Mouse (Mus musculus): ENCODE data around the gene Slc12a8. TPM values are rescaled to one million over a fixed set of nuclear protein-coding genes. Genes with fewer than 3 reads are reported as not detected.

Slc12a8 gene
- total RNA-seq, 4 experiments from 2014 or later: 0.80 to 1.6 (median 1.3) TPM

DNA sequence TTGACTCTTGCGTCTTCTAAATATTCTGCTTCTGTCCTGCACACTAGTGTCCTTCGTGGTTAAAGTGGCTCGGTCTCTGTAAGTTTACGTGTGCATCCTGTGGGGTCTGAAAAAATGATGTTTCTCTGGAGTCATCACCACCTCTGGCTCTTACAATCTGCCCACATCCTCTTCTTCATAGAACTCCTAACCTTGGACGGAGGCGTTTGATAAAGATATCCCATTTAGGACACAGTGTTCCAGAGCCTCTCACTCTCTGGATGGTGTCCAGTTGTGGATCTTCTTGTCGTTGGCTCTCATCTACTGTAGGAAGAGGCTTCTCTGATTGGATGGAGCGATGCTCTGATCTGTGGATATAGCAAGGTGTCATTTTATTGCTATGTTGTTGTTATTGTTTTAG is 65.4 kb downstream of the Slc12a8 start:
- no peak for DNase-seq (ENCODE audit: low spot score in 2 of 2)

DNA sequence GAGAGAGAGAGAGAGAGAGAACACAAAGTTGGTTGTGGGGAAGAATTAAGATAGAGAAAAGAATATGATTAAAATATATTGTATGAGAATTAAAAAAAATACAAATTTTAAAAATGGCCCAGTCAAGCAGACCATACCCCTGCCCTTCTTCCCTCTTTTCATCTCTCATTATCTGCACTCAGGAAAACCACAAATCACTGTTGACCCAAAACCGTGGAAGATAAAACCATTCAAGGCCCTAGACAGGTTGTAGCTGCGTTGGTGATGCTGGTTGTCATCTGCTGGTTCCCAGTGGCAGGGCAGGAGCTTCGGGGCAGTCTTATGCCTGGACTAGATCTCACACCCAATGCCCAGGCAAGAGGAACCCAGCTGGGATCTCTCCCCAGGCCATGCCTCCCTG is 66.2 kb downstream of the Slc12a8 start:
- DNase-seq (ENCODE audit: low spot score in 2 of 2): no peak

DNA sequence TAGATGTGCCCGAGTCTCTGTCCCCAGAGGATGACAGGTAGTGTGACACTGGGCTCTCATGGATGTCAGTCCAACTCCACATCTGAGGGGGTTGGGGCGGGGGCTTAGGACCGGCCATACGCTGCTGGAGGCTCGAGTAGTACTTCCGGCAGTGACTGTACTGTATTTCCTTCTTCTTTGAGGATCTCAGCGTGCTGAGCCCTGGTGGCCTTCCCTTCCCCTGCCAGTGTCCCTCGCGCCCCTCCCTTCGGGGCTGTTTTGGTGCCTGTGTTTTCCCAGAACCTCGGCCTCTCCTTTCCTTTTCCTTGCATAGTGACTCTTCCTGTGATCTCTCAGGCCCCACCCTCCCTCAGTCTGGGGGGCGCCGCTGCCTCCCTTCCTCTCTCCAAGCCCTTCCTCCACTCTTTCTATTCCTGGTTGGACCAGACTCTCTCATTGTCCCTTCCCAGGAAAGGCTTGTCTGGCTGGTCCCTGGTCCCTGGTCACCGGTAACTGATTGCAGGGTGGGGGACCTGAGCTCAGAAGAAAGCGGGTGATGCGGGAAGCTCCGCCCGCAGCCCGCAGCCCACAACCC is 66.8 kb downstream of the Slc12a8 start:
- DNase-seq (ENCODE audit: low spot score in 2 of 2): no peak

DNA sequence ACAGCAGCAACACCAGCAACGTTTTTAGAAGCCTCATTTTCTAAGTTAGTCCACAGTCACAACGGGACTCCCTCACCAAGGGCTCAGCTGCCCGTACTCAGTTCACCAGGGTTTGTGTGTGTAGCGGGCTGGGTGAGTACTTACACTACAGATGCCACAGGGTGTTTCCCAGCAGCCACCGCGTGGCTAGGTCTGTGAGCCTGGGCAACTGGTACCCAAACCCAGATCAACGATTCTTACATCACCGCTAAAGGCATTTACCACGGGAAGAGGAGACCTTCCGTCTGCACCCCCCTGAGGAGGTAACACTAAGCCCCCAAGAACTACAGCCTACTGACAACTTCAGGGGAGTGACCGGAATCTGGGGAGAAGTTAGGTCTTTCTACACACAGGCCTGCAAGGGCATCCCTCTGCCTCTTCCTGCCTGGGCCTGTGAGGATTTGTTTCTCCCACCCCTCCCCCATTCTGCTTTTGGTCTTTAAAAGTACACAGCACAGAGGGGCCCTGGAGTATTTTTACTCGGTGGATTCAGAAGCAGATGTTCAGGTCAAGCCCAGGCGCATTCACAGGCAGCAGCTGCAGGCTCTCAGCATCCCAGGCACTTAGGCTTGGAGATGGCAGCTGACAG is 67.4 kb downstream of the Slc12a8 start:
- no peak for DNase-seq (ENCODE audit: low spot score in 2 of 2)

DNA sequence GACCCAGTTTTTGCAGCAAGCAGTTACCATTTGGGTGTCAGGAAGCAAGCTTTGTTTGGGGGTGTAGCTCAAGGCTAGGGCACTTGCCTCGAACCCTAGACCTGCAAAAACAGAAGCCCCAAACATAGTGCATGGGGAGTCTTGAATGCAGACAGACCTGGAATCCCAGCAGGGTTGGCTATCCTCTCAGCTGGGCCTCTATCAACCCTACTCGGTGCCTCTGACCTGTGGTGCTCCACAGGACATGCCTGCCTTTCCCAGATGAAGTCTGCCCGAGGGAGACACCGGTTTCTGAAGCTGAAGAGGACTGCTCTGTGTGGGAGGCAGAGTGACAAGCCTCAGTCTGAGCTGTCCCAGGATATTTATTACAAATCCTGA is 67.9 kb downstream of the Slc12a8 start:
- DNase-seq (ENCODE audit: low spot score in 2 of 2): no peak

DNA sequence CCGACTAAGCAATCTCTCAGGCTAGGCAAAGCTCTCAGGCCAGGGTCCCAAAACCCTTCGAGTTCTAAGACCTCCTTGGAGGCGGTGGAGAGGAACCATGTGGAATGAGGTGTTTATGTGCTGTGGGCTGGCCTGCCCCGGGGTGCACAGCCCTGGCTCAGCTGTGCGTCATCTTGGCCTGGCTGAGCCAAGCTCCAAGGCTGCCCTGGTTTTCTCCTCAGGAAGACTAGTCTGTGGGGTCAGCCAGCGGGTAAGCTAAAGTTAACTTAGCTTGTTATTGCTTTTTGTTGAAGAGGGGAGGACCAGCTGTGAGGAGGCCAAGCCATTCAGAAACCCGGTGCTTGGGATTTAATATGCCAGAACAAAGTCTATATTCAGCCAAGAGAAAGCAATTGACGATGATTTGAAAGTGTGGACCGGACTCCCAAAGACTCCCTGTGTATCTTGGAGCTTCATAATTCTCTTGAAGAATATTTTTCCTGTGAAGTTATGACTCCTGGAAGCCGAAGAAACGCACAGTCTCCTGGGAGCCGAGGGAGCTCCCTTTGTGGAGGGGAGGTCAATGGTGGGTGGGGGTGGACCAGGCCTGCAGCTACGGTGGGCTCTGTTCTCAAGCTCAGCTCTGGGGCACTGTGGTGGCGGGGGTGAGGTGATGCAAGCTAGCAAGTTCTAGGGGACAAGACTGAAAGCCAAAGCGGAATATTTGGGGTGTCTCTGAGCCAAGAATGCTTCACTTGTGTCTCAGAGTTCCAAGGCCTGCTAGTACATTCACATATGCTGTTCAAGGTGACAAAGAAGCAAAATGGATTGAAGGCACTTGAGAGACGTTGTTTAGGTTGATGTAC is 70.4 kb downstream of the Slc12a8 start:
- no peak for DNase-seq (ENCODE audit: low spot score in 2 of 2)

DNA sequence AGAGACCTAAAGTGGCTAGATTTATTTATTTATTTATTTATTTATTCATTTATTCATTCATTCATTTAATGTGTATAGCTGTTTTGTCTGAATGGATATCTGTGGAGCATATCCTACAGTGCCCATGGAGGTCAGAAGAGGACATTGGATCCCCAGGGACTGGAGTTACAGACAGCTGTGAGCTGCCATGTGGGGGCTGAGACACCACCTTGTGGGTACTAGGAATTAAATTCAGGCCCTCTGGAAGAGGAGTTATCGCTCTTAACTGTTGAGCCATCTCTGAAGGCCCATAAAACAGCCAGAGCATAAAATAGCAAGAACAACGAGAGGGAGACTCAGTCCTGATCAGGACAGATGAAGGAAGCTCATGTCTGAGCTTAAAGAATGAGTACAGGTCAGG is 71.7 kb downstream of the Slc12a8 start:
- DNase-seq (ENCODE audit: low spot score in 2 of 2): no peak

DNA sequence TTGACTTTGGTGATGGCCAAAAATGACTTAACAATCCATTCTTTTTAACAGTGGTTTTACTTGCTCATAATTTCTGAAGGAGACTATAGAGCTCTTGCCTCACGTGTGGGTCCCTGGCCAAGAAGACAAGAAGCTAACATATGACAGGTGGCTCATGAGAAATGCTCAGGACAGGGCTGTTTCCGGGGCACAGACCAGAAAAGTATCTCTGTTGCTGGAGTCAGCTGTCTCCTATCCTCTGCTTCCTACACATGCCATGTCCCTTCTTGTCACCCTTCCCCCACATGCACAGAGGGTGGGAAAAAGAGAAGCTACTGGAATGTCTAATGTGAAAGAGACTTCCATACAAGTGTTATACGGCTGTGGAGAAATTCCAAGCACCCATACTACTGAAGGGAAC is 73.3 kb downstream of the Slc12a8 start:
- DNase-seq (ENCODE audit: low spot score in 2 of 2): no peak

DNA sequence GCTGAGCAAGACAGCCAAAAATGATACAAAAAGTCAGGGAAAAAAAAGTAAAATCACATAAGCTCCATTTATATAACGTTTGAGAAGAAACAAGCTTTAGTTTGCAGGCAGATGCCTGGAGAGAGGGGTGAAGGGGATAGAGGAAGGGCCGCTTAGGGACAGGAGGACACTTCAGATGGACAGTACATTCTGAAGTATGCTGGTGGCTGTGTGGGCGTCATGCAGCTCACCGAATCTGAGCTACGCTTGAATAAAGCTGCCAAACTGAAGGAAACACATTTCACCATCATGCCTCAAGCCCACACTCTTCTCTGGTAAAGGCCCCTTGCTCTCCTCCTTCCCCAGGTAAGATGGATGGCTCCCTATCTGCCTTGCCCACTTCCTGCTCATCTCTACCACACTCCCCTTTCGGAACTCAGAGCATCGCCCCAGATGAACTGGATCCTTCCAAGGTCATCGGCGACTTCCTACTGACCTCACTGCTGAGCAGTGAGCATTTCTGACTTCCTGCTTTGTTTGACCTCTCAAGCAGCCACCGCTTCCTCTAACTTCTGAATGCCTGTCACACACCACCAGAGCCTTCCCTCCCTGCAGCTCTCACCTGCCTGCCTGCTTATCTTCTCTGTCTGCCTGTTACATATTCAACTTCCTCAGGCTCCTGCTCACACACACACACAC is 74.4 kb downstream of the Slc12a8 start:
- DNase-seq (ENCODE audit: low spot score in 2 of 2): no peak

DNA sequence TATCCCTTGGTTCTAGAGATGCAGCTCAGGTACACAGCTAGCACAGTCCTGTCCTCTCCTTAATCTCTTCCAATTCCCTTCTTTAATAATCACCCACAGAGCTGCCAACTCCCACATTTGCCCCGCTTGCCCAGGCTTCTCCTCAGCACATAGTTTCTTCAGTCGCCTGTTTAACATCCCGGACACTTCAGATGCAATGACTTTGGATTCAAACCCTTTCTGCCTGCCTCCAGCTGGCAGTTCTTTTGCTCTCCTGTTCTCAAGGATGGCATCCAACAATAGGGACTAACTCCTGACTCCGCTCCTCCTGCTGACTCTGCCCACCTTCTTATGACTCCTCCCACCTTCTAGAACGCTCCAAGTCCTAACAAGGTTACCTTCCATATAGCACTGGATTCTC is 75.2 kb downstream of the Slc12a8 start:
- no peak for DNase-seq (ENCODE audit: low spot score in 2 of 2)

DNA sequence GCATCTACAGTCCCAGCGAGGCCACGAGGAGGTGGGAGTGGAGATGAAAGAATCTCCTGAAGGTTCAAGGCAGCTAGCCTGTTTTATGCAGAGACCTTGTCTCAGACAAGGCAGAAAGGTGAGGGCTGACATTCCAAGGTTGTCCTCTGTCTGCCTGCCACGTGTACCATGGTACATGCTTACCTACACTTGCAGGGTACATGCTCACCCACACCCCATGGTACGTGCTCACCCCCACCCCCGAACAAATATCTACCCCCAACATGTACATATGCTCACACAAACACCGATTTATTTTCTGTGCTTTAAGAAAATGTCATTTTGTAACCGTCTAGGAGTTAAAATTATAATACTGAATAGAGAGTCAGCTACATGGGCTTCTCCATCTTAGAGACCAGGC is 76.3 kb downstream of the Slc12a8 start:
- no peak for DNase-seq (ENCODE audit: low spot score in 2 of 2)

DNA sequence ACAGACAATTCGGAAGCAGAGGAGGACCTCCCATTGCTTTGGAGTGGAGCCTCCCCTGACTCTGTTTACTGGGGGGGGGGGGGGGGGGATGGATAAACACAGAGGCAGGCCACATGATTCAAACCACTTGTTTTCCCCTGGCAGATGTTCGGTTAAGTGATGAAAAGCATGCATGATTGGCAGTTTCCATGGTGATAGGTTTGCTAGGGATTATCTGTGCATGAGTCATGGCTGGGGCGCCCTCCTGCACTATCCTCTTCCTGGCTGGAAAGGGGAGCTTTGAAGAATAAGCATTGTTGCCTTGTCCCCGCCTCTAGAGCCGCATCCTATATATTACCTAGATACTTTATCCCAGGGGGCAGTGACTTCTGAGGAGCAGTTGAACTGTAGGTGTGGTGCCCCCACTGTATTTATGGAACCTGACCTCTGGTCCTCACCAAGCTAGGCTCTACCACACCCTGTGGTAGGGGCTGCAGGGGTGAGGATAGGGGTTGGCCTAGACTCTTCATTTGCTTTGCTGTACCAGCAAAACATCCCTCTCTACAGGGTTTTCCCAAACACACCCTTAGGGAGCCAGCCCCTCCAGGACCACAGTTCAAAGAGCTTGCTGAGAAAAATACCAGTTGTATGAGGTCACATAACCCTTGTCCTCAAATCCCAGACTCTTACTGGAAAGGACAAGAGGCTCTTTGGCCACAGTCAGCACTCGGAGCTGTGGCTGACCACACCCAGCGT is 77.1 kb downstream of the Slc12a8 start:
- DNase-seq (ENCODE audit: low spot score in 2 of 2): no peak

DNA sequence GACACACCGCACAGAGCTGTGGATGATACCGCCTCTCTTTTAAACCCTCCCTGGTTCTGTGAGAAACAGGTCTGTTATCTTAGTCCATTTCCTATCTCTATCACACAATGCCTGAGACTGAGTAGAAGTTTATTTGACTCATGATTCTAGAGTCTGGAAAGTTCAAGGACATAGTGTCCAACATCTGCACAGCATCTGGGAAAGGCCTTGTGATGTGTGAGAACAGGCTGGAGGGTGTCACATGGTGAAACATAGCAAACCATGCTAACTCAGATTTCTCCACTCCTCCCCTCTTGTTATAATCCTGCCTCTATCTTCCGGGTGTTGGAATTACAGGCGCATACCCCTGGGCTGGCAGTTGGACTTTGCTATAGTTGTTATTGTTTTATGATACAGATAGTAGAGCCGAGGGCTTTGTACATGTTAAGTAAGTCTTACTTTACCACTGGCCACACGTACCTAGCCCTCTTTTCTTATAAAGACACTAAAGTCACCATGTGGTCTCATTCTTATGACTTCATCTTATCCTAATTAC is 78.2 kb downstream of the Slc12a8 start:
- no peak for DNase-seq (ENCODE audit: low spot score in 2 of 2)

DNA sequence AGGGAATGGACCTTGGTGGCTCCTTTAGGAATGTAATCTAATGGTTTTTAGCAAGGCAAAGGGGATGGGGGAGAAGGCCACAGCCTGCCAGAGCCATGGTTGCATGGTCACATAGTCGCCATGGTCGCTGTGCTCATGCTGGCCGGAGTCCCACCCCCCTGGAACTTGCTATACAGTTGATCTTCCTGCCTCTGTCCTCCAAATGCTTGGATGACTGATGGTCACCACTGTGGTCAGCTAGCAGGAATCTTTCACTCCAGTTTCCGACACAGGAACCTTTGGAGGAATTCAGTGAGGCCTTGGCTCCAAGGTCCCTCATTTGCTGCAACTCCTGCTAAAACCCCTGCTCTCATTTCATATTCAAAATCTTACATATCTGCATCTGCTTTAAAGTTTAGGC is 79.1 kb downstream of the Slc12a8 start:
- no peak for DNase-seq (ENCODE audit: low spot score in 2 of 2)

DNA sequence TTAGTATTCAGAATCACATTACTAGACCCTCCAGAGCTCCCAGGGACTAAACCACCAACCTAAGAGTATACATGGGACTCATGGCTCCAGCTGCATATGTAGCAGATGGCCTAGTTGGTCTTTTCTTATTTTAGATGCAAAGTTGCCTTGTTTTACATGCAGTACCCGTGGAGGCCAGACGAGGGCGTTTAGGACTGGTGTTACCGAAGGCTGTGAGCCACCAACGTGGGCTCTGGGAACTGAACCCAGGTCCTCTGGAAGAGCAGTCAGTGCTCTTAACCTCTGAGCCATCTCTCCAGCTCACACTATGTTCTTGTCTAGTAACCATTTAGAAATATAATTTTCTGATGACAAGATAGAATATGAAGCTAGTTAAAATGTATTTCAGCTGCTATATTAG is 83.1 kb downstream of the Slc12a8 start:
- DNase-seq (ENCODE audit: low spot score in 2 of 2): no peak

DNA sequence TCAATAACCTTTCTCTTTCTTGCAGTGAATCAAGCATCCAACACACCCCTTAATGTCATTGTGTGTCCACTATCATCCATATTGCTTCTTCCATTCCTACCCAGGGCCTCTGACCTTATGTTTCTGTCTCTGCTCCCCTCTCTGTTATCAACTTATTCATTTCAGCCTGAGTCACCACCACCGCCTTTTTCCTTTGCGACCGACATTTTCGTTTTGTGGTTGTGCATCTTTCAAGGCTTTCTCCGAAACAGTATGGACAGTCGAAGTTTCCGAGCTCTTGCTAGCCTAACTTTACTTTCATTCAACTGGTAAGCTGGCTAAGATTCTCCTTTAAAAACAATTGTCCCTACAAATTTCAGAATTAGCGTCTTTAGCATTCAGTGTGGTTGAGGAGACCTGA is 84.2 kb downstream of the Slc12a8 start:
- DNase-seq (ENCODE audit: low spot score in 2 of 2): no peak

DNA sequence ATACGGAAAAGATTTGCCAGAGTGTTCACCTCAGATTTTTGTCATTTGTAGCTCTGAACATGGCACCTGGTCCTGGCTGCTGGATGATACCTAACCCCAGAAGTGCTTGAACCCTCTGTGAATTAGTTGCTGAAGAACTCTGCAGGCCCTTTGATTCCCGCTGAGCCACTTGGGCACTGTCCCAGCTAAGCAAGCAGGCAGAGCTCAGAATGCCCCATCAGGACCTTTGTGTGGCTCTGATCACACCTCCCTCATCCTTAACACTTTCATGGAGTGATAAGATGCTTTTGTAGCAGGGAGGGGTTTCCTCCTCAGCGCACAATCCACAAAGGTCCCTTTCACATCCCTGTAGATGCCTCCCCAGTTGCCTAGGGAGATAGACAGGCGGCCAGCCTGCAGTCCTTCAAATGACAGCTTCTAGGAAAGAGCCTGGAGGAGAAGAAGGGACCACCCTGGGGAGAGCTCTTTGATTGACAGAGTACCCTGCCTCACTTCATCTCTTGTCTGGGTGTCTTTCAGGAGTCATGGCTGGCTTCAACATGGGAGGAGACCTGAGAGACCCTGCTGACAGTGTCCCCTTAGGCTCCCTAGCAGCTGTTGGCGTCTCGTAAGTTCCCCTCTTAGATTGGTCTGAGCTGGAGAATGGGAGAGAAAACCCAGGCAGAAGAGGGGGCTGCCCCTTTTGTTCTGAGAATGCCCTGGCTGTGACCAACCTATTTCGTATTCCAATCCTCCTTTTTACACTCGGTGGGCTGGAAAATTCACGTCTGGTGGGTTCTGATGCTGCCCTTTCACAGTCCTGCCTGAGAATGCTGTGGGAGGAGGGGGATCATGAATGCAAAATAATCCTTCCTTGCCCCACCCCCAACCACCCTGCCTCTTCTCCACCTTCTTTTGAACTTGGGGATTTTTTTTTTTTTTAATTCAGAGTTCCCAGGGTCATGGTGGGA is 88.8 kb downstream of the Slc12a8 start:
- DNase-seq (ENCODE audit: low spot score in 2 of 2): no peak

DNA sequence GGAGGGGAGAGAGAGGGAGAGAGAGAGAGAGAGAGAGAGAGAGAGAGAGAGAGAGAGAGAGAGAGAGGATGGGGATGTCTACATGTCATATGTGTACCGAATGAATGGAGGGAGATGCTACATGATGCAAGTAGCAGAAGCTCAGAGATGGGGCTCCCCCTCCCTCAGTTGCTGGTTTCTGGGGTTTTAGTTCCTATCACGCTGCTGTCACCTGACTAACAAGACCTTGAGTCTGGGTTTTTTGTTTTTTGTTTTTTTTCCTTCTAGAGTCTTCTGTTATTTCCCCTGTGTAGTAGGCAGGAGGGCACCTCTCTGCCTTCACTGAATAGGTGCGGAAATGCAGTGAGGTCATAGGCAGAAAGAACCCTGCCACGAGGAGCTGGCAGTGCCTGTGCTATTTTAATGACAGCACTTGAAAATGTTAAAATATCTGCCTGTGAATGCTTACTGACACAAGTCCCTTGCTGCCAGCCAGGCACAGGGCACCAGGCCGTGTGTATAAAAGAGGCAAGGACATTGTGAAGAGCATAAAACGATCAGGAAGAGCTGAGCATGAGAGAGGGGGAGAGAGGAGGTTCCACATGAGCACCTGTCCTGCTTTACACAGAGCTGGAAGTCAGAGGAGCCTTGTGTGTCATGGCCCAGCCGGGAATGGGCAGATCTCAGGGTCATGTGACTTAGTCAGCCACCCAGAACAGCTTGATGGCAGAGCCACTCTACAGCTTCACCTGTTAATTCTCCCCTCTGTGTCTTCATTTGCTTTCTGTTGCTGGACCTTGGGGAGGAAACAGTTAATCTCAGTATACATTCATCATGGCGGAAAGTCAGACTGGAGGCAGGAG is 89.8 kb downstream of the Slc12a8 start:
- DNase-seq (ENCODE audit: low spot score in 2 of 2): no peak

DNA sequence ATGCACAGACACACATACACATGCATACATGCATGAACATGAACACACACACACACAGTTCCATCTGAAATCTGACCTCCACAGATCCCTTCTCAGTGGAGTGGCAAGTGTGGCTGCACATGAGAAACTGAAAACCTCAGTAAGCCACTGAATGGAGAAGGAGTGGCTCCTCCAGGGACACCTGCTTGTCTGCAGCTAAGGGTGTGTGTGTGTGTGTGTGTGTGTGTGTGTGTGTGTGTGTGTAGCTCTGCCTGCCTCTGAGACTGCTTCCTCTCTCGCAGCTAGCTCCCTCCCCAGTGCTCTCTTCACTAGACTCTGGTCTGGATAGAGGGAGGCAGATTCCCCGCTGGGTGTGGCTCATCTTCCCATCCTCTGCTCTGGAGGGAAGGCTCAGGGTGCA is 92.4 kb downstream of the Slc12a8 start:
- no peak for DNase-seq (ENCODE audit: low spot score in 2 of 2)

Measured in left cerebral cortex, adult 8-10 months (tissue).